Mouse (Mus musculus) kidney, adult 8-10 months (tissue): Measurements from ENCODE around the gene Sprr2a1.
"Not testable (repeated sequence)": the region's sequence is repeated elsewhere in the genome, so short reads cannot be mapped to it uniquely, and the experiment has no call there.

Experiments used
- DNase-seq, 2 experiments: peaks; one replicate each; pipeline ENCODE4 v3.0.0; 2022

Gene Sprr2a1

DNA sequence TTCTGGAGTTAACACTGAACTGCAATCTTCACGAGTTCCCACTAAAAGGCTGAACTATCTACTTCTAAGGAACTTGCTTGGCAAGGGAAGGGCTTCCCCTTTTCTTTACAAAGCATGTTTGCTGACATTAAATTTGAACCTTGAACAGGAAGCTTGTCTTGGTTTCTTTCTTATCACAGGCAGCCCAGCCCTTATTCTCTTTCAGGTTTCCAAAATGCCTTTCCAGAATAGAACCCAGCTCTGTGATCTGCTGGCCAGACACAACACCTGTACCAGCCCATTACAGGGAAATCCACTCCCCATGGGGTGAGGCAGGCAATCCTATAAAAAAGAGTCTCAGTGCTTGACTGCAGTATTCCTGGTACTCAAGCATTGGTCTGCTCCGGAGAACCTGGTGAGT, at the start of gene Sprr2a1, which contains the start of gene Sprr2a2:
Gene Sprr2a1 (plus strand): TSS at position 231 of the 400 bp plus-strand sequence.
Gene Sprr2a2 (plus strand): TSS at position 352 of the 400 bp plus-strand sequence.
- not testable (repeated sequence) for DNase-seq

DNA sequence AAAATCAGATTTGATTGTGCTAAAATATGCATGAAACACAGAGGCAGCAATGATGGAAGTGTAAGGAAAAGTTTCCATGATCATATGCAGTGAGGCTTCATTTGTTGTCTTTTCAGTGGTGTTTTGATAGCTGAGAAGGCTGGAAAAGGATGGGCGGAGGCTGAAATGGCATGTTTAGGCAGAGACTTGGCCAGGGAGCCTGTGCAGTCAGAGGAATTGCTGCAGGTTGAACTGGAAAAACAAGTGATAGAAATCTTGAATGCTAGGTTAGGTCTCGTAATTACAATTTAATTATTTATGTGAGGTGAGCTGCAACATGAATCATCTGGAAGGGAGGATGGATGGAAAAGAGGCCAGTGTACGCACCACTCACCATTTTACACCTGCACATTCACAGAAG, 45.8 kb upstream of the Sprr2a1 start:
- peak in 1 of 2 experiments; percentile 12 for DNase-seq

DNA sequence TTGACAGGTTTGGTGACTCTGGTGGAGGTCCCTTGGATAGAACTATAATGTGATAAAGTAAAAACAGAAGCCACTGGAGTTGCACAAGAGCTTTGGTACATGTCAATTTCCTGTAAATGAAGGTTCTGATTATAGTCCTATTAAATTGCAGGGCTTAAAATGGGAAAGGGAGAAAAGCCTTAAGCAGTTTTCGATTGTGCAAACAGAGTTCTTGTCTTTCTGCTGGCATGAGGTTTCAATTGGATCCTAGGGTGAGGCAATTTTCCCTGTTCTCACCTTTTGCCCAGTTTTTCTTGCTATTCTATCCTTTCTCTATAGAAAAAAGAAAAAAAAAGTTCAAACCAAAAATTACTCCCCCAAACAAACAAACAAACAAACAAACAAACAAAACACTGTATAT, 38.7 kb upstream of the Sprr2a1 start:
- no peak for DNase-seq

DNA sequence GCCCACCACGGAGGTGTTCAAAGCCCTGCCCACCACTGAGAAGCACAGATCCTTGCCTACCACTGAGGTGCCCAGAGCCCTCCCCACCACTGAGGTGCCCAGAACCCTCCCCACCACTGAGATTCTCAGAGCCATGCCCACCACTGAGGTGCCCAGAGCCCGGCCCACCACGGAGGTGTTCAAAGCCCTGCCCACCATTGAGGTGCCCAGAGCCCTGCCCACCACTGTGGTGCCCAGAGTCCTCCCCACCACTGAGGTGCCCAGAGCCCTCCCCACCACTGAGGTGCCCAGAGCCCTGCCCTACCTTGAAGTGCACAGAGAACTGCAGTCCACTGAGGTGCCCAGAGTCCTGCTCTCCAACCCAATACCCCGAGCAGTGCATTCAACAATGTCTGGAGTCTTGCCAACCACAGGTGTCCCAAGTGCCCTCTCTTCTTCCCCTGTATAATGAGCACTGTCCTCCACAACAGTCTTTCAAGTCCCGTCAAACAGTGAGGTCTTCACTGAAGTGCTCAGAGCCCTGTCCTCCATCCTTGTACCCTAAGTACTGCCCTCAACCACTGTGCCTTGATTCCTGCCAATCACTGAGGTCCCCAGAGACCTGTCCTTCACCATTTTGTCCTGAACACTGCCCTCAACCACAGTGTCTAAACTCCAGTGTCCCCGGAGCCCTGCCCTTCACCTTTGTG, 19.9 kb upstream of the Sprr2a1 start:
- DNase-seq = no peak

DNA sequence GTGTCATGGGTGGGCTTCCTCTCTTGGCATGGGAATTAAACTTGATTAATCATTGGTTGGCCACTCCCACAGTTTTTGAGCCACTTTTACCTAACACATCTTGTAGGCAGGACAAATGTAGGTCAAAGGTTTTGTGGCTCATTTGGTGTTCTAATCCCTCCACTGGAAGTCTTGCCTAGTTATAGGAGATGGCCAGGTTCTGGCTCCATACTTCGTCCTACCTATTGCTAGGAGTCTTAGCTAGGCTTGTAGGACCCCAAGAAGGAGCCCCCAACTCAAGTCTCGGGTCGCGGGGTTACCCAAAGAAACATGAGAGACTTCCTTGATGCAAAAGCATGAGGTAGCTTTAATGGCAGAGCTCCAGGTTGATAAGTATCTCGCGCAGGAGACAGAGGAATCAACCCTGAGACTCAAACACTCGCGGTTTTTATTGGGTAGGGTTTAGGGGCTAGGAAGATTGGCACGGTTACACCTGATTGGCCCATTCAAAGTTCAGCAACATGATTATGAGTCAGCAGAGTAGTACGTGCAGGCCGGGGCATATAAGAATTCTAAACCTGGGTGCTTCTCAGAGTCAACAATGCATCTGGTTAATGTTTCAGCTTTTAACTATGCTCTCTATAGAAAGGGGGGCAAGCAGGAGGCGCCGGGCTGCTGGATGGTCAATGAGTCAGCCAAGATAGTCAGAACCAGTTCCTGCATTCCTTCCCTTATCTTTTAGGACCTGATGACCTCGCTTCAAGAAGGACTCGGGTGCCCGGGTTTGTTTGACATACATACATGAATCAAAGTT, 4.3 kb upstream of the Sprr2a1 start:
- DNase-seq = not testable (repeated sequence)

DNA sequence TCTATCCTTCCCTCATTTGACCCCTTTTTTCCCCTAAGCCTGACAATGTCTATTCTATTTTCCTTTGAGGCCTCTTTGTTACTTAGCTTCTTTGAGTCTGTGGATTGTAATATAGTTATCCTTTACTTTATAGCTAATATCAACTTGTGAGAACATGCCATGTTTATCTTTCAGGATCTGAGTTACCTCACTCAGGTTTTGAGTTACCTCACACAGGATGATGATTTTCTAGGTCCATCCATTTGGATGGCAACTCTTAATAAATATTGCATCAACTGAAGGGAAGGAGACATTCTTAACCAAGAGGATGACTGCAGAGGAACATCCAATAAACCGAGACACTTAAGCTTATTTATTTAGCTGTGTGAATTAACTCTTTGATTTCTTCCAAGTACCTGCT, 3.5 kb upstream of the Sprr2a1 start:
- not testable (repeated sequence) for DNase-seq

DNA sequence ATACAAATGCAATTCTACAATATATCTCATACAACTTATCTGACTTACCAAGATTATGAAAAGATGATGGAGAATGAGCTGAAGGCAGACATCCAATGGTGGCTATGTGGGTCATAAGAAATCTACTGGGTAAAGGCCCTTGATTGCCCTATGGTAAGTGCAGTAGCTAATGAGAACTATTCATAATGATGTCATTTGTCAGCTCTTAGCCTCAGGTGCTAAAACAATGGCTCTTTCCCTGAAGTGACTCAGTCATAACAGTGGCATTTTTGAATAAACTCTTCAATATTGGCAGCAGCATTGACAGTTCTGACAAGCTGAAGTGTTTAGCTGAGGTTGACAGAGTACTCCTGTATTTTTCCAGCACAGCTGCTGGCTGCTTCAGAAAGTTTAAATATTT, 1.9 kb upstream of the Sprr2a1 start:
- DNase-seq = not testable (repeated sequence)

DNA sequence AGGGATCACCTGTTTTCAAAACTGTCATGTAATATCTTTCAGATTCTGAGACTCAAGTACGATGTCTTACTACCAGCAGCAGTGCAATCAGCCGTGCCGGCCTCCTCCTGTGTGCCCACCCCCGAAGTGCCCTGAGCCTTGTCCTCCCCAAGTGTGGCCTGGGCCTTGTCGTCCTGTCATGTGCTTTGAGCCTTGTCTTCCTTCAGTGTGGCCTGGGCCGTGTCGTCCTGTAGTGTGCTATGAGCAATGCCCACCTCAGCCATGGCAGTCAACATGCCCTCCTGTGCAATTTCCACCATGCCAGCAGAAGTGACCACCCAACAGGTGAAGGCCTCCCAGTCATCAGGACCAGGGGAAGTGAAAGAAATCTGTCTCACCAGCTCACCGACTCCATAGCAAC, 3.4 kb downstream of the Sprr2a1 start:
- not testable (repeated sequence) for DNase-seq

DNA sequence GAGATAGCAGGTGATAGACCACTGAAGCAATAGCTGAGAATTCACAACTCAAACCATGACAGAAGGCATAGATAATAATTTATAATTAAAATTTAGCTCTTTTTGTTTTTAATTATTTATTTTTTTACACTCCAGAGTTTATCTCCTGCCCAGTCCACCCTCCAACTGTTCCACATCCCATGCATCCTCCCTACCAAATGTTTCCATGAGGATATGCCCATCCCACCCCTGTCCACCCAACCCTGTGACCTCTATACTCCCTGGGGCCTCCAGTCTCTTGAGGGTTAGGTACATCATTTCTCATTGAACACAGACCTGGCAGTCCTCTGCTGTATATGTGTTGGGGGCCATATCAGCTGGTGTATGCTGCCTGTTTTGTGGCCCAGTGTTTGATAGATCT, 8.1 kb downstream of the Sprr2a1 start:
- not testable (repeated sequence) for DNase-seq

DNA sequence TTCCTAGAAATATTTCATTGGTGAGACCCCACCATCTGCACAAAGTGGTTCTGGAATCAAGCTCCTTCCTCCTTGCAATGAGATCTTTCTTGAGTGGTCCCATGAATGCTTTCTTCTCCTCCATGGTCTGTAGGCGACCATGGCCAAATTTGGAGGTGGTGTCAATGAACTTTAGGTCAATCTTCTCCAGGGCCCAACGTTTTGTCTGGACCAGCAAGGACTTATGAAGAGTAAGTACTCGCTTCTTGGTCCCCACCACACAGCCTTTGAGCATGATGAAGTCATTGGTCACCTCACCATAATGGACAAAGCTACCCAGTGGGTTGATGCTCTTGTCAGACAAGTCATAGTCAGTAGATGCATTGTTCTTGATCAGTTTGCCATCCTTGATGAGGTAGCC, 11.8 kb downstream of the Sprr2a1 start:
- DNase-seq = not testable (repeated sequence)

DNA sequence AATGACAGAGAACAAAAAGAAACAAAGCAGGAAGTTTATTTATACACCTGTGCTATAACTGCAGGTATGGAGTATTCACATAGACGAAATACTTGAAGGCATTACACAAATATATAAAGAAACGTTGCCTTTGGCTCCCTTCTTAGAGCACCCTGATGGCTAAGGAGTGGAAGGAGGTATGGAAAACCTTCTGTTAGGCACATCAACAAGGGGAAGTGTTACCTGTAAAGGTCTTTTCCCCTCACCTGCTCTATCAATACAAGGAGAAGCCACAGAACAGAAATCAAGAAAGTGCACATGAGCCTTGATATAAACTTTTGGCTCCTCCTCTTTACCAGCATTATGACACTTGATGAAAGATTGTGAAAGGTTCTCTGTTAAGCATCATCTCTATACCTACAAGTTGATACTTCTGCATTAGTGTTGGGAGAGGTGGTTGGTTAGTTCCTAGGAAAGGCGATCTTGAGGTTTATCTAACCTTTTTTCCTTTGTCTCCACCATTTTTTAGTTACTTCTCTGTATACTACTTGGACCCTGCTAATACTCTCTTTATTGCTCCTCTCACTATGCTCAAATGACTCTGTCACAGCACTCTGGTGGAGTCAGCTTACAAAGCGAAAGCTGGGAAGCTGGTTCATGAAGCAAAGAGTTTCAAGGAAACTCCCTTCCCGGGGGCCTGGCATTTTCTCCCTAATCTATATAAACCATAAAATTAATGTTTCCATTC, 21.0 kb downstream of the Sprr2a1 start:
- not testable (repeated sequence) for DNase-seq

DNA sequence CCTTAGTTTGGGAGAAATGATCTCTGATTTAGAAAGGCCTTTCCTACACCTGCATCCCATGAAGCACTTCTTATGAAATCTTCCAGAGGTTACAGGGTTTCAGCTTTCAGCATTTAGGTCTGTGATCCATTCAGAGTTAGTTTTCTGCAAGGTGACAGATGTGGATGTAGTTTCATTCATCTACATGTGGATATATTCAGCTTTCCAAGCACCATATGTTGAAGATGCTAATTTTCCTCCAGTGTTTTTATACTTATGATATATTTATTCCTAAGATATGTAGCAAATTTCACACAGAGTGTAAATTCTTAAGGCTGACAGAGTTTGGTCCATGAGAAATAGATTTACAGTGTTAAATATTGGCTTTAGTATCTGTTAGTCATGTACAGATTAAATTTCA, 23.1 kb downstream of the Sprr2a1 start:
- DNase-seq = not testable (repeated sequence)

DNA sequence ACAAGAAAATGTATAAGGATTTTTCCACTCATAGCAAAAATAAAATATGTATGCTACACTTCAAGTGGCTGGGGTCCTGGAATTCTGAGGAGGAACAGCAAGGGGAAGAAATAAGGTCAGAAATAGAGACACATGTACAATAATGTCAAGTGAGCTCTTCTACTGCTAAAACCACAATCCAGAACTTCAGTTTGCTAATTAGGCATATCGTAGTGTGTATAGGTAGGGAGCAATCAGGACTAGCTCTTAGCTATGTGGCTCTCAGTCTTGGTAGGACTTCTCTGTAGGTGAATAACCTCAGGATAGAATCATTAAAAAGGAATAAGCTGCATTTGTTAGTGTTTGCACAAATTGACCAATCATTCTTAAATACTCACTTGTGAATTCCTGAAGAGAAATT, 23.6 kb downstream of the Sprr2a1 start:
- not testable (repeated sequence) for DNase-seq

DNA sequence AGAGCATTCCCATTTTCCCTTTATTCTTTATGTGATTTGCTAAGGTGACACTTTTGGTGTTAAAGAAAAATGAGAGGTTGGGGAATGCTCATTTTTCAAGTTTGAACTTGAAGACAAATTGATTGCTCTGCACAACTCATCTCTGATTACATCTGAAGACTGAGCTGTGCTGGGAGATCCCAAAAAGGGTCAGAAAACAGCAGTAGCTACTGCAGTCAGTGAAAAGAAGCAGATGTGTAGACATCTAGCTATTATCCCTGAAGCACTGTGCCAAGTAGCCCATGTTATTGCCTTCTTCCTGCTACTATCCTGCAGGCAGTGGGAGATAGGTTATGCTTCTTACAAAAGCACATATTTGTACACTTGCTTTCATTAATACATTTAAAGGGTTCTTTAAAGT, 29.2 kb downstream of the Sprr2a1 start:
- DNase-seq = not testable (repeated sequence)

DNA sequence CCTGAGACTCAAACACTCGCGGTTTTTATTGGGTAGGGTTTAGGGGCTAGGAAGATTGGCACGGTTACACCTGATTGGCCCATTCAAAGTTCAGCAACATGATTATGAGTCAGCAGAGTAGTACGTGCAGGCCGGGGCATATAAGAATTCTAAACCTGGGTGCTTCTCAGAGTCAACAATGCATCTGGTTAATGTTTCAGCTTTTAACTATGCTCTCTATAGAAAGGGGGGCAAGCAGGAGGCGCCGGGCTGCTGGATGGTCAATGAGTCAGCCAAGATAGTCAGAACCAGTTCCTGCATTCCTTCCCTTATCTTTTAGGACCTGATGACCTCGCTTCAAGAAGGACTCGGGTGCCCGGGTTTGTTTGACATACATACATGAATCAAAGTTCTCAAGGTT, 30.6 kb downstream of the Sprr2a1 start:
- DNase-seq = not testable (repeated sequence)

DNA sequence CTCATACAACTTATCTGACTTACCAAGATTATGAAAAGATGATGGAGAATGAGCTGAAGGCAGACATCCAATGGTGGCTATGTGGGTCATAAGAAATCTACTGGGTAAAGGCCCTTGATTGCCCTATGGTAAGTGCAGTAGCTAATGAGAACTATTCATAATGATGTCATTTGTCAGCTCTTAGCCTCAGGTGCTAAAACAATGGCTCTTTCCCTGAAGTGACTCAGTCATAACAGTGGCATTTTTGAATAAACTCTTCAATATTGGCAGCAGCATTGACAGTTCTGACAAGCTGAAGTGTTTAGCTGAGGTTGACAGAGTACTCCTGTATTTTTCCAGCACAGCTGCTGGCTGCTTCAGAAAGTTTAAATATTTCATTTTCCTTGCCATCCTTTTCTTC, 32.9 kb downstream of the Sprr2a1 start:
- DNase-seq = not testable (repeated sequence)

DNA sequence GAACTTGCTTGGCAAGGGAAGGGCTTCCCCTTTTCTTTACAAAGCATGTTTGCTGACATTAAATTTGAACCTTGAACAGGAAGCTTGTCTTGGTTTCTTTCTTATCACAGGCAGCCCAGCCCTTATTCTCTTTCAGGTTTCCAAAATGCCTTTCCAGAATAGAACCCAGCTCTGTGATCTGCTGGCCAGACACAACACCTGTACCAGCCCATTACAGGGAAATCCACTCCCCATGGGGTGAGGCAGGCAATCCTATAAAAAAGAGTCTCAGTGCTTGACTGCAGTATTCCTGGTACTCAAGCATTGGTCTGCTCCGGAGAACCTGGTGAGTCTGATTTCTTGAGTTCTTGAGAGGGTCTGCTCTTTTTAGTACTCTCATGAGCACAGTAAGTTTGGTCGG, 34.9 kb downstream of the Sprr2a1 start:
- DNase-seq = not testable (repeated sequence)

DNA sequence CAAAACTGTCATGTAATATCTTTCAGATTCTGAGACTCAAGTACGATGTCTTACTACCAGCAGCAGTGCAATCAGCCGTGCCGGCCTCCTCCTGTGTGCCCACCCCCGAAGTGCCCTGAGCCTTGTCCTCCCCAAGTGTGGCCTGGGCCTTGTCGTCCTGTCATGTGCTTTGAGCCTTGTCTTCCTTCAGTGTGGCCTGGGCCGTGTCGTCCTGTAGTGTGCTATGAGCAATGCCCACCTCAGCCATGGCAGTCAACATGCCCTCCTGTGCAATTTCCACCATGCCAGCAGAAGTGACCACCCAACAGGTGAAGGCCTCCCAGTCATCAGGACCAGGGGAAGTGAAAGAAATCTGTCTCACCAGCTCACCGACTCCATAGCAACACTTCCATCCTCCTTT, 38.3 kb downstream of the Sprr2a1 start:
- DNase-seq = not testable (repeated sequence)

DNA sequence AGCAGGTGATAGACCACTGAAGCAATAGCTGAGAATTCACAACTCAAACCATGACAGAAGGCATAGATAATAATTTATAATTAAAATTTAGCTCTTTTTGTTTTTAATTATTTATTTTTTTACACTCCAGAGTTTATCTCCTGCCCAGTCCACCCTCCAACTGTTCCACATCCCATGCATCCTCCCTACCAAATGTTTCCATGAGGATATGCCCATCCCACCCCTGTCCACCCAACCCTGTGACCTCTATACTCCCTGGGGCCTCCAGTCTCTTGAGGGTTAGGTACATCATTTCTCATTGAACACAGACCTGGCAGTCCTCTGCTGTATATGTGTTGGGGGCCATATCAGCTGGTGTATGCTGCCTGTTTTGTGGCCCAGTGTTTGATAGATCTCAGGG, 42.9 kb downstream of the Sprr2a1 start:
- not testable (repeated sequence) for DNase-seq

DNA sequence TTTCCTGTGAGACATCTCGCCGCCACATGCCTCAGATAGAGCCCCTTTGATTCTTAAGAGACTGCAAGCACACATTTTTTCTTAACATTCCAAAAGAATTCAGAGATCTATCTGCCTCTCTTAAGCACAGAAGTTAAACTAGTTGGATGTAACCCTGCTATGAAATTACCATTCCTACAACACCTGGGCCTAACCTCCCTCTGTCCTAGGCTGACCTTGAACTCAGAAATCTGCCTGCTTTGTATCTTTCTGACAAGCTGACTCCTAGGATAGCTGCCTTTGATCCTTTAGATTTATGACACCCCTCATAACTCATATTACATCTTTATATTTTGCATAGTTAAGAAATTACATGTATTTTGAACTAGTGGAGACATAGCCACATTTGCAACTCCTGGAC, 47.9 kb downstream of the Sprr2a1 start:
- not testable (repeated sequence) for DNase-seq
